Mouse (Mus musculus) CD4-positive naive resting alpha-beta T cell, adult 57 days (primary cell): ENCODE measurements around the gene Nup210. TPM values are rescaled to one million over a fixed set of nuclear protein-coding genes. Genes with fewer than 3 reads are reported as not detected.

Source experiments
- total RNA-seq: library from RNA; stranded (reverse); gene quantifications from one replicate; pipeline ENCODE4 v1.2.4, GENCODE M21; 2023

Nup210 gene
- 296 TPM for total RNA-seq

DNA sequence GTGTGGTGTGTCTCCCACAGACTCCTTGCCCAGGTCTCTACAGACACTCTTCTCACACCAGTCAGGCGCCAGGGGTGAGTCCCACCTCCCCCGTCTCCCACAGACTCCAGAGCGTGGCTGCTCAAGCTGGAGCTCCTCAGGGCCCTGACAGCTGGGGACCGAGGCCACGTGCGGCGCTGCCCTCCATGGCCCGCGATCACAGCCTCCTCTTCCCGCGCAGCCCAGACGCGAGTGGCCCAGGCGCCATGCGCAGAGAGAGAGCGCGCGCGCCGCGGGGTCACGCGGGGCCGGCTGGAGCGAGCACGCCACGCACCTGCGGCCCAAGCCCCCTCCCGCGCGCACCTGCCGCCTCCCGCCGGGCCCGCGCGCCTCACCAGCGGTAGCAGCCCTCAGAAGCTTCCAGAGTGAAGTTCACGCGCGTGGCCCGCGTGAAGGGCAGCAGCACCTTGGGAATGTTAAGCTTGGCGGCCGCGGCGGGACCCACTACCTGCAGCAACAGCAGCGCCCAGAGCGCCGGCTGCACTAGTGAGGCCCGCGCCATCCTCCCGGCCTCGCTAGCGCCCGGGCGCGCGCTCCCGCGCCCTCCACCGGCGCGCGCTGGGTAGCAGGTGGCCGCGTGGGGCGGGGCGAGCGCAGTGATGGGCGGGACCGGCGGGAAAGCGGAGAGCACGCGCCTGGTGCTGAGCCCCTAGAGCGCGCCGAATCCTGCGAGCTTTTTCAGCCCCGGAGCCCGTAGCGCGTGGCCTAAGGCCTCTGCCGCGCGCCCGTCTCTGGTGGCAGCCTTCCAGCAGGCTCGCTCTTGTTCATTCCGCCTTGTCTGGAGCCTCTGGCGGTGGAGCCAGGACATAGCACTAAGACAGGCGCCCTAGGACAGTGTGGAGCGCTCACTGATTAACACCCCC lies at the start of gene Nup210:
Nup210 (minus strand) TSS at position 586 of the 902 bp plus-strand sequence.

DNA sequence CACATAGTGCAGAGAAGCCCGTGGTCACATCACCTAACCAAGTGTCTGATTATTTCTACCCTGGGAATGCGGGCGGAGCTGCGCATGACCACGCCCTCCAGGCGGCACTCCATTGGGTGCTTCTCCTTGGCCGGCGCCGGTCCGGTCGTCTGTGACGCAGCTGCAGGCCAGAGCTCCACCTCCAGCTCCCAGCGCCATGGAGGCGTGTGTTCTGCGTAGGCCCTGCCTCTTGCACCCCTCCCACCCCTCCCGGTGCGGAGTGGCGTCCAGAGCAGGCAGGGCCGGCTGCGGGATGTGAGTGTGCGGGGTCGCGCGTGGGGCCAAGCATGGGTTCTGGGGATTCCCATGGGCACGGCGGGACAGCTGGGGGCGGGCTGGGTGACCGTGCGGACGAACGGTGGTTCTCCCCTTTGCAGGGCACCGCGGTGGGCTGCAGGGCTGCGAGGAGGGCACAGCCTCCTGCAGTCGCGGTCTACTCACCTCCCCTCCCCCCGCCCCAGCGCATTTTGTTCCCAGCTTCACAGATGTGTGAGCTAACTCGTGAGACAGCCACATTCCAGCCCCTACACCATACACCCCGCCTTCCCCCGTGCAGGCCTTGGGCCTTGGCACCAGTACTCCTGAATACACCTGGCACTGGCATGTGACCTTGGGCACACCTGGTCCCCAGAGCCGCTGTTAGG lies 40.1 kb upstream of the Nup210 start, which contains the start of gene Hdac11:
Hdac11 (plus strand) TSS at position 112 of the 683 bp plus-strand sequence.

DNA sequence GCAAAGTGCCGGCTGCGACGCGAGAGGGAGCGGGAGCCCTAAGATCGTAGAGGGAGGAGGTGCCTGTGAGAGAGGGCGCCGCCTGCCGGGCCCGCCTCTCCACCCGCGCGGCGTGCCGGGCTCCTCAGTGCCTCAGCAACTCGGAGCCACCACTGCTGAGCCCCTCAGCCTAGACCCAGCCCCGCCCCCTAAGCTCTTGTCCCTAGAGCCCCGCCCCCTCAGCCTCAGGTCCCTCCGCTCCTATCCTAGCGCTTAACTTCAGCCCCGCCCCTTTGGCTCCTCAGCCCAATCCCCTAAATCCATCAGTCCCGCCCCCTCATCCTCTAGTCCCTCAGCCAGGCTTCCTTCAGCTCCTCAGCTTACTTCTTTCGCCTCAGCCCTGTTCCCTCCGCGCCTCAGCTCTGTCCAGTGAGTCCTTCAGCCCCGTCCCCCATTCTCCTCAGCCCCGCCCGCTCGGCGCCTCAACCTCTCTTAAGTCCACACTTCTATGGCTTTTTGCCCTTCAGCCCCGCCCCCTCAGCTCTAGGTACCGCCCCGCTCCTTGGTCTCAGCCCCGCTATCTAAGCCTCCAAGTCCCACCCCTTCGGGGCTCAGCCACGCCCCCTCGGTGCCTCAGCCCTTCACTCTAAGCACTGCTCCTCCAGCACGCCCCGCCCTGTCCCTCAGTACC lies 127.8 kb downstream of the Nup210 start, which contains the start of gene Iqsec1:
Iqsec1 (minus strand) TSS at position 38 of the 670 bp plus-strand sequence.

Other genes with a start within 250 kb of the Nup210 start
- 146 TPM for gene Iqsec1, start 128.1 kb downstream of the Nup210 start, total RNA-seq
- 2.6 TPM for gene Hdac11, start 39.8 kb upstream of the Nup210 start, total RNA-seq
- gene Fbln2, start 95.6 kb upstream of the Nup210 start, total RNA-seq = 3.4 TPM